Mouse (Mus musculus) bone marrow macrophage, adult 2 months (primary cell): ENCODE measurements around the gene Gabpb2. TPM values are rescaled to one million over a fixed set of nuclear protein-coding genes. Genes with fewer than 3 reads are reported as not detected.

Experiments
- H3K27ac ChIP-seq: 2 replicates; pipeline ENCODE4 v1.5.1; 2012; ENCODE audit warnings: low read depth, low read length; ENCODE audit not compliant: insufficient read depth
- H3K4me1 ChIP-seq: 2 replicates; pipeline ENCODE4 v1.6.1; 2012; ENCODE audit warnings: low read length; ENCODE audit not compliant: control insufficient read depth, insufficient read depth
- H3K4me3 ChIP-seq: 2 replicates; pipeline ENCODE4 v1.5.1; 2012; ENCODE audit warnings: mild to moderate bottlenecking, low read length, moderate library complexity; ENCODE audit not compliant: insufficient read depth
- CTCF ChIP-seq: IDR thresholded peaks from 2 replicates; pipeline ENCODE4 v1.5.1; 2012; ENCODE audit warnings: low read depth, mild to moderate bottlenecking, low read length, moderate library complexity
- POLR2A ChIP-seq: IDR thresholded peaks from 2 replicates; pipeline ENCODE4 v1.6.1; 2012; ENCODE audit warnings: mild to moderate bottlenecking, low read depth, low read length, borderline replicate concordance
- polyA plus RNA-seq: library from polyadenylated mRNA; stranded (reverse); fragments of >200 nt; gene quantifications from 2 replicates; pipeline ENCODE4 v1.2.4, GENCODE M21; 2012; ENCODE audit not compliant: missing spikeins, insufficient read depth, insufficient read length

The Gabpb2 gene
- polyA plus RNA-seq, 1 experiment = 38.8 TPM

- no peaks in the 10 kb centered on the region for H3K4me1 ChIP-seq
- no peak overlapping the region for H3K27ac ChIP-seq
- no peak for TF ChIP-seq CTCF
- TF ChIP-seq POLR2A = no peak
- H3K4me3 ChIP-seq = no peak overlapping the region
Measured at GRCm38 (mm10) chr3:95199101-95199500, 18.6 kb downstream of the Gabpb2 start.

GRCm38 (mm10) chr3:95195772-95196171 lies 21.9 kb downstream of the Gabpb2 start:
- TF ChIP-seq CTCF (no peak), POLR2A (no peak)
- Histone ChIP-seq H3K4me1 (no peaks in the 10 kb centered on the region), H3K4me3 (no peak overlapping the region), H3K27ac (no peak overlapping the region)

- Histone ChIP-seq H3K4me3 (no peak overlapping the region), H3K27ac (no peak overlapping the region), H3K4me1 (no peaks in the 10 kb centered on the region)
- TF ChIP-seq CTCF = no peak
- no peak for TF ChIP-seq POLR2A
Measured at GRCm38 (mm10) chr3:95194721-95195135, 23.0 kb downstream of the Gabpb2 start.

- H3K4me3 ChIP-seq = no peak overlapping the region
- no peaks in the 10 kb centered on the region for H3K4me1 ChIP-seq
- TF ChIP-seq CTCF (no peak), POLR2A (no peak)
- H3K27ac ChIP-seq = no peak overlapping the region
Measured at GRCm38 (mm10) chr3:95186888-95187287, 30.8 kb downstream of the Gabpb2 start.

- Histone ChIP-seq H3K27ac (no peak overlapping the region), H3K4me1 (no peaks in the 10 kb centered on the region), H3K4me3 (no peak overlapping the region)
- no peak for TF ChIP-seq CTCF
- TF ChIP-seq POLR2A = no peak
Measured at GRCm38 (mm10) chr3:95186100-95186499, 31.6 kb downstream of the Gabpb2 start.

- H3K27ac ChIP-seq = no peak overlapping the region
- TF ChIP-seq POLR2A (no peak), CTCF (no peak)
- H3K4me1 ChIP-seq = no peaks in the 10 kb centered on the region
Measured at GRCm38 (mm10) chr3:95184796-95185577, 32.7 kb downstream of the Gabpb2 start.

GRCm38 (mm10) chr3:95181841-95182240 lies 35.9 kb downstream of the Gabpb2 start:
- H3K27ac ChIP-seq = no peak overlapping the region
- H3K4me3 ChIP-seq = no peak overlapping the region
- TF ChIP-seq POLR2A (no peak), CTCF (no peak)
- no peaks in the 10 kb centered on the region for H3K4me1 ChIP-seq

More at GRCm38 (mm10) chr3:95184796-95185577, 32.7 kb downstream of the Gabpb2 start:
- H3K4me3 ChIP-seq = no peak overlapping the region

GRCm38 (mm10) chr3:95179890-95180289 lies 37.8 kb downstream of the Gabpb2 start:
- TF ChIP-seq POLR2A (no peak), CTCF (no peak)
- no peaks in the 10 kb centered on the region for H3K4me1 ChIP-seq
- no peak overlapping the region for H3K27ac ChIP-seq
- H3K4me3 ChIP-seq = no peak overlapping the region

- H3K4me1 ChIP-seq = no peaks in the 10 kb centered on the region
- H3K4me3 ChIP-seq = no peak overlapping the region
- H3K27ac ChIP-seq = no peak overlapping the region
- TF ChIP-seq POLR2A (no peak), CTCF (no peak)
Measured at GRCm38 (mm10) chr3:95178948-95179347, 38.8 kb downstream of the Gabpb2 start.

GRCm38 (mm10) chr3:95177583-95177982 lies 40.1 kb downstream of the Gabpb2 start:
- TF ChIP-seq CTCF = no peak
- no peak for TF ChIP-seq POLR2A

More at GRCm38 (mm10) chr3:95177583-95177982, 40.1 kb downstream of the Gabpb2 start:
- Histone ChIP-seq H3K4me1 (no peaks in the 10 kb centered on the region), H3K27ac (no peak overlapping the region), H3K4me3 (no peak overlapping the region)
